Mouse (Mus musculus) midbrain, embryonic 14.5 days (tissue): ENCODE data around the gene Astn2. TPM values are rescaled to one million over a fixed set of nuclear protein-coding genes. Genes with fewer than 3 reads are reported as not detected.

Experiments used
- ATAC-seq: fragments of 200-750 bp; cut with Nextera tagmentation; 2 replicates; pipeline ENCODE4 v1.8.0; 2017; ENCODE audit warnings: moderate number of reproducible peaks, moderate library complexity; ENCODE audit not compliant: low FRiP score, low TSS enrichment
- DNase-seq: peaks from one replicate; pipeline ENCODE4 v3.0.0-alpha.2; 2015
- H3K27ac ChIP-seq: fragments of 300-500 bp; sonication (generic); replicated peaks from 2 replicates; pipeline ENCODE4 v1.5.1; 2014; ENCODE audit warnings: mild to moderate bottlenecking, low read depth, low read length, moderate library complexity
- H3K27me3 ChIP-seq: fragments of 300-500 bp; sonication (generic); 2 replicates; pipeline ENCODE4 v1.6.1; 2014; ENCODE audit warnings: low read length, control low read depth, mixed read lengths; ENCODE audit not compliant: control insufficient read depth, insufficient read depth
- H3K36me3 ChIP-seq: fragments of 300-500 bp; sonication (generic); 2 replicates; pipeline ENCODE4 v1.6.1; 2014; ENCODE audit warnings: low read length, control low read depth; ENCODE audit not compliant: control insufficient read depth, insufficient read depth
- H3K4me1 ChIP-seq: fragments of 300-500 bp; sonication (generic); 2 replicates; pipeline ENCODE4 v1.6.1; 2014; ENCODE audit warnings: mild to moderate bottlenecking, antibody characterized with exemption, low read length, control low read depth; ENCODE audit not compliant: control insufficient read depth, insufficient read depth
- H3K4me2 ChIP-seq: fragments of 300-500 bp; sonication (generic); 2 replicates; pipeline ENCODE4 v1.6.1; 2014; ENCODE audit warnings: mild to moderate bottlenecking, low read length, moderate library complexity
- H3K4me3 ChIP-seq: fragments of 300-500 bp; sonication (generic); replicated peaks from 2 replicates; pipeline ENCODE4 v1.5.1; 2014; ENCODE audit warnings: low read depth, low read length
- H3K9ac ChIP-seq: fragments of 300-500 bp; sonication (generic); replicated peaks from 2 replicates; pipeline ENCODE4 v1.6.1; 2014; ENCODE audit warnings: mild to moderate bottlenecking, low read length, moderate library complexity
- H3K9me3 ChIP-seq: fragments of 300-500 bp; sonication (generic); 2 replicates; pipeline ENCODE4 v1.6.1; 2016; ENCODE audit warnings: low read length, control low read depth, mixed read lengths; ENCODE audit not compliant: control insufficient read depth
- WGBS: fragments of 180-500 bp; shearing (Covaris S2); extraction: QIAGEN DNeasy Blood & Tissue Kit; methylation state at CpG from one replicate; pipeline ENCODE4 v1.1.7; 2014; 5-methylcytosine and 5-hydroxymethylcytosine counted together
- polyA plus RNA-seq: library from polyadenylated mRNA; unstranded; fragments of >200 nt; fragmentation: Nextera tagmentation; extraction: Ambion mirVana; gene quantifications from 2 replicates; pipeline ENCODE4 v1.2.1, GENCODE M21; 2014

The Astn2 gene
- polyA plus RNA-seq, 1 experiment from 2014 or later, result 4.4 TPM

DNA sequence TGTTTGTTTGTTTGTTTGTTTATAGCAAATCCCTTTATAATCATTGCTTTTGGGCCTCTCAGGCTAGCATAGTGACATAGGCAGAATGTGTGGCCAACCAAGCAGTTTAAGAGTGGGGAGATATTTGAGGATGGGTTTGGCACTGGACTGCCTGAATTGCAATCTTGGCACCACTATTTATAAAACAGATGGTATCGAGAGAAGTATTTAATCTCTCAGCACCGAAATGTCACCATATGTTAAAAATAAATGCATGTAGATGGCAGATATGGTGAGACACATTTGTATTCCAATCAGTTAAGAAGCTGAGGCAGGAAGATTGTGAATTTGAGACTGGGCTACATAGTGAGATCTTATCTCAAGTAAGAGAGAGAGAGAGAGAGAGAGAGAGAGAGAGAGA lies 692.7 kb downstream of the Astn2 start:
- ATAC-seq (no peak), DNase-seq (no peak)
- H3K27ac ChIP-seq, result no peak overlapping the region
- WGBS, result 94% methylated on average over 2 of the region's 2 CpGs
- no peaks in the 10 kb centered on the region for H3K36me3 ChIP-seq
- no peaks in the 10 kb centered on the region for H3K27me3 ChIP-seq
- H3K9ac ChIP-seq, result no peak overlapping the region
- H3K9me3 ChIP-seq, result no peaks in the 10 kb centered on the region
- no peak overlapping the region for H3K4me2 ChIP-seq
- H3K4me3 ChIP-seq, result no peak overlapping the region
- H3K4me1 ChIP-seq, result no peaks in the 10 kb centered on the region

DNA sequence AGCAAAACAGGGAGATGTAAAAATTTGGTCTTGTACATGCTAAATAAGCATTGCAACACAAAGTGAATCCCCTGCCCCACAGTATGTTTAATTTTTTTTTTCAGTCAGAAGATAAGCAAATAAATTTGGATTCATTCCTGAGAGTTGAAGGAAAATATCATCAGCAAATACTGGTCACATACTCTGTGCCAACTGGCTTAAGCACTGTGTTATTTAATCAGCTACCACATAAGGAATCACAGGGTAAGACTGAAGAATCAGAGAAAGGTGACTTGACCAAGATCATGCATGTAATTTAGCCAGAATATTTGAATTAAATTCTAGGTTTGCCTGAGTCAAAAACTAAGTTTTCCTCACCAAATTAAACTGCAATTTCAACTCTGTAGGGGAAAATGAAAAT lies 693.8 kb downstream of the Astn2 start:
- no peak overlapping the region for H3K27ac ChIP-seq
- no peaks in the 10 kb centered on the region for H3K9me3 ChIP-seq
- no peak for ATAC-seq

DNA sequence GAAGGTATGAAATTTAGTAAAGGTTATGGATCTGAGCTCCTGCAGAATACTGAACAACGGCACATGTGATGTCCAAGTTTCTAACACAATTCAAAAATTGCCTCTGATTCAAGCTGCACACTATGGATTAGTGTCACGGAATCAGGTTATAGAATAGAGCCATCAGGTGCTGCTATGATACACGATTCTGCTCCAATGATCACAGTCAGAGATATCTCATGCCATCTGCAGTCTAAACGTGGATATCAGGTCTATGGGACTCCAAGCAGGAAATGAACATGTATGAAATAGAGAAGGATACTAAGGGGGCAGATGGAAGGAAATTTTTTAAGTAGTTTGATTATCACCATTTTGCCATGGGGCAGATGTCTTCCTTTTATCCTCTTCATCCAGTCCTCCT lies 702.6 kb downstream of the Astn2 start:
- 59% methylated on average over 4 of the region's 4 CpGs for WGBS
- H3K4me3 ChIP-seq, result no peak overlapping the region
- no peak overlapping the region for H3K4me2 ChIP-seq
- no peak overlapping the region; the same call in 1 of the 2 replicates for H3K27ac ChIP-seq
- no peaks in the 10 kb centered on the region for H3K27me3 ChIP-seq
- ATAC-seq (no peak), DNase-seq (no peak)
- no peaks in the 10 kb centered on the region for H3K9me3 ChIP-seq
- no peaks in the 10 kb centered on the region for H3K36me3 ChIP-seq
- H3K4me1 ChIP-seq, result peaks cover 8% of the 10 kb centered on the region; the same call in 1 of the 2 replicates
- no peak overlapping the region for H3K9ac ChIP-seq

More for the DNA sequence above, 693.8 kb downstream of the Astn2 start:
- Histone ChIP-seq H3K4me1 (no peaks in the 10 kb centered on the region), H3K4me2 (no peak overlapping the region), H3K36me3 (no peaks in the 10 kb centered on the region), H3K27me3 (no peaks in the 10 kb centered on the region), H3K9ac (no peak overlapping the region), H3K4me3 (no peak overlapping the region)
- no peak for DNase-seq

DNA sequence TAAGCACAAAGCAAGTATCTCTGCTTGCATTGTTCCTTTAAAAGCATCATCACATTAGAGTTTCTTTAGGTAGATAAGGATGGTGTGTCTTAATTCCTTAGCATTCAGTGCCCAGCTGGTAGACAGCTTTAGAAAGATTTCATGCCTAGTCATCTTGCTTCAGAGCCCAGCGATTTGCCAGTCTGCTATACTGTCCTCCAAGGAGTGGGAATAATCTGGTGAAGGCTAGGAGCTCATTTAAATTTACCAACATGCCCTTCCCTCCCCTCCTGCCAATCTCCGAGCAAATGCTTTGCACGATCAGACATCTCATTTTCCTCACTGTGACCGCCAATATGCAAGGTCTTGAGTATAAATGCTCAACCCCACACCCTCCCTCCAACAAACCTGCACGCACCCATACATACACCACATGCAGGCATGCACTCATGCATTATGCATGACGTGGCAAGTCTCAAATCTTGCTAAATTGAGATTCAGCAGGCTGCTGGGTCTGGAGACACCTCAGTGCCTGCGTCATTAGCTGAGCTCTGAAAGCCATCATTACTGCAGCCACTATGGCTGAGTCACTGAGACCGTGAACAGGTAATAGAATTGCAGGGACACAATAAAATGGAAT lies 704.6 kb downstream of the Astn2 start:
- peak overlapping the region; percentile 36 for H3K4me2 ChIP-seq
- DNase-seq (peak; percentile 81), ATAC-seq (peak; percentile 92)
- no peak overlapping the region for H3K4me3 ChIP-seq
- H3K9me3 ChIP-seq, result no peaks in the 10 kb centered on the region
- H3K27ac ChIP-seq, result peak overlapping the region; percentile 82
- H3K4me1 ChIP-seq, result peaks cover 8% of the 10 kb centered on the region; the same call in 1 of the 2 replicates
- H3K27me3 ChIP-seq, result no peaks in the 10 kb centered on the region
- H3K36me3 ChIP-seq, result no peaks in the 10 kb centered on the region
- H3K9ac ChIP-seq, result 0 out of 2 replicates have a peak overlapping the region, but pooled peaks have one; percentile 26
- WGBS, result 18% methylated on average over 8 of the region's 8 CpGs

DNA sequence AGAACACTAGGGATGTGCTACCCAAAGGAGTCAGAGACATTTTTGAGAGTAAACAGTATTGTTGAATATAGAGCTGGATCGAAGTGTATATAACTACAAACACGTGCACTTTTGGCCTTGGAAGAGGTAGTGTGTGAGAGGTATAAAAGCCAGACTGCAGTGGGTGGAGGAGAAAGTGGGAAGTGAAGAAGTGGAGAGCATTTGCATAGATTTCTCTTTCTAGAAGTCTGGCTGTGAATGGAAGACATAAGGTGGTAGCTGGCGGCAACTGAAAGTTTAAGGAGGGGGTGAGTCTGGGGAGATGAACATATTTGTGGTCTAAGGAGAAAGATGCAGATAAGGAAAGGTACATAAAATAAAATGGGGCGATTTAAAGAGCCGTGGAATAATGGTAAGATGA lies 709.2 kb downstream of the Astn2 start:
- DNase-seq (no peak), ATAC-seq (no peak)
- Histone ChIP-seq H3K4me1 (0 out of 2 replicates have a peak, but pooled peaks cover 6% of the 10 kb centered on the region), H3K9ac (no peak overlapping the region), H3K4me2 (no peak overlapping the region), H3K9me3 (no peaks in the 10 kb centered on the region), H3K36me3 (no peaks in the 10 kb centered on the region), H3K4me3 (no peak overlapping the region), H3K27ac (no peak overlapping the region), H3K27me3 (no peaks in the 10 kb centered on the region)
- WGBS, result 90% methylated on average over 5 of the region's 5 CpGs

DNA sequence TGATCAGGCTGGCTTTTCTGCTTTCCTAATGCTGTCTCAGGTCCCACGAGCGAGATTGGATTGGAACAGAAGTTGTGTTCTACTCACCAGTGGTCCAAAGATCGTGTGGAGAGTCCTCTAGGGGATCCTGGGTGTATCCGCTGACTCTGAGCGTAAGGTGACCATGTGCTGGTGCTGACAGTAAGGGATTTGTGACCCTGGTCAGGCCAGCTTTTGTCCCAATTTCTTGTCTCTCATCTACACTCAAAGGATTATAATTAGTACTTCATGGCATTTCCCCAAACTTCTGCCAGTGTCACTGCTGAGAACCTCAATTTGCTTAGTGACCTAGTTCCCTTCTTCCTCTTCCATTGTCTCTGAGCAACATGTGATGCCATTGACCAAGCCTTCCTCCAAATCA lies 710.4 kb downstream of the Astn2 start:
- Histone ChIP-seq H3K4me3 (no peak overlapping the region), H3K4me1 (no peaks in the 10 kb centered on the region), H3K36me3 (no peaks in the 10 kb centered on the region), H3K27ac (no peak overlapping the region), H3K9me3 (no peaks in the 10 kb centered on the region), H3K27me3 (no peaks in the 10 kb centered on the region), H3K9ac (no peak overlapping the region), H3K4me2 (no peak overlapping the region)
- DNase-seq (no peak), ATAC-seq (no peak)
- WGBS, result 88% methylated on average over 5 of the region's 5 CpGs

DNA sequence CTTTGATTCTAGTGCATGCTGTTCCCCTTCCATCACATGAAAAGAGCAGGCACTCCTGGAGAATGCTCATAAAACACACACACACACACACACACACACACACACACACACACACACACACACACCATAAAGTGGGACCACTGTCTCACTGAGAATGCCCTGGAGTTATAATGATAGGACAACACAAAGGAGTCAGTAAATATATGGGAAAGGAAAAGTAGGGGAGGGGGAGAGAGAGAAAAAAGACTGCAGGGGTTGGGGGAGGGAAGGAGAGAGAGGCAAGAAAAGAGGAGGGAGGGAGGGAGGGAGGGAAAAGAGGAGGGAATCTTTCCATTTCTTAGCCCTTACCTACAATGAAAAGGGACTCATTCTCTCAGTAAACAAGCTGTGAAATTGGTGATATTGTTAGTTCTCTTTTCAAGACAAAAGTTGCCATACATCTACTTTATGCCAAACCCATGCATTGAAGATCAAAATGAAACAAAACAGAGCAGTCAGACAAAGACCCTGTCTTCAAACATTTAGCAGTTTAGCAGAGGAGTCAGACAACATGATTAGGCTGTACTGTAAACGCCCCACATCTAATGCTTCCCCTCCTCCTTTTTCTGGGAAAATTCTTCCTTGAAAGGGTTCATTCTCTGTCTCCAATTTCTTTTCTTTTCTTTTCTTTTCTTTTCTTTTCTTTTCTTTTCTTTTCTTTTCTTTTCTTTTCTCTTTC lies 717.2 kb downstream of the Astn2 start:
- no peaks in the 10 kb centered on the region for H3K27me3 ChIP-seq
- H3K9ac ChIP-seq, result no peak overlapping the region
- H3K4me2 ChIP-seq, result no peak overlapping the region
- peak overlapping the region; percentile 66 for H3K27ac ChIP-seq
- peaks cover 16% of the 10 kb centered on the region for H3K4me1 ChIP-seq
- ATAC-seq, result peak; percentile 72; the same call in 1 of the 2 replicates
- peak; percentile 47 for DNase-seq
- no peaks in the 10 kb centered on the region for H3K36me3 ChIP-seq
- 7% methylated on average over 1 of the region's 1 CpGs for WGBS
- H3K4me3 ChIP-seq, result no peak overlapping the region
- no peaks in the 10 kb centered on the region for H3K9me3 ChIP-seq

DNA sequence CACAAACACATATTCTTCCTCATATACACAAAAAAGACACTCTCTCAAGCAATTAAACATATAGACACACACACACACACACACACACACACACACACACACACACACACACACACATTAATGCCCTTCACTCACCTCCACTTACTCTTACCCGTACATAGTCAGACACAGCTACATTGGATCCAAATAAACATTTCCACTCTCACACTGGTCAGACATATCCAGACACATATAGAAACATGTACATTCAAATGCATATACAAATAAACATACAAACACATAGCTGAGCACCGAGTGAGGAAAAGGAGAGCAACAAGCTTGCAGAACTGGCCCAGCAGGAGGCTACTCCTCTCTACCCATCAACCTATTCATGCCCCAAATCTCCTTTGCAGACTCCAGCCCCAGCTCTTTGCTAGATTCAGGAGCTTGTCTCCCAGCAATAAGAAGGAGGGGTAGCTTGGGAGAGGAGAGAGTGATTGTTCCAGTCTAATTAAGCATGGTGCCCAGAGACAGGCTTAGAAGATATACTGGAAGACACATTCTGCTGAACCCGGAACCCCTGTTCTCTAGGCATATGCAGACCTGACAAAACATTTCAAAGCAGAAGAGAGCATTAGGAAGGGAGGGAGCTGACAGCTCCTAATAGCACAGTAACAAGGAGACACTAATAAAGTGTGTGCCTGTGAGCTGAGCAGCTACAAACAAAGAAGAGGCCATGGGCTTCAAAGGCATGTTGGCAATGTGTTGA lies 718.0 kb downstream of the Astn2 start:
- H3K9me3 ChIP-seq, result no peaks in the 10 kb centered on the region
- H3K36me3 ChIP-seq, result no peaks in the 10 kb centered on the region
- peaks cover 16% of the 10 kb centered on the region for H3K4me1 ChIP-seq
- peak; percentile 68 for ATAC-seq
- DNase-seq, result peak; percentile 51
- no peak overlapping the region for H3K9ac ChIP-seq
- H3K4me2 ChIP-seq, result no peak overlapping the region
- H3K27ac ChIP-seq, result peak overlapping the region; percentile 66
- H3K4me3 ChIP-seq, result no peak overlapping the region
- 16% methylated on average over 3 of the region's 3 CpGs for WGBS
- H3K27me3 ChIP-seq, result no peaks in the 10 kb centered on the region
